In genomic region chr1:191215776-191216661, GRCm38 (mm10) we compare ENCODE assay signal across 11 mouse cellular contexts. TPM values are rescaled to one million over a fixed set of nuclear protein-coding genes. Genes with fewer than 3 reads are reported as not detected.
DNase-seq lines count a peak whose midpoint lies in the region; ATAC-seq and TF ChIP-seq lines count a peak whose summit lies in the region.
"Had no signal": no experiment of that assay in that cellular context is flagged by ENCODE, and none has a peak within 500 bp of the region (broad histone marks: within the 10 kb centered on the region; RNA-seq: fewer than 3 reads in every experiment).

No protein-coding gene starts in this region.

- TF ChIP-seq EP300 in heart, postnatal 0 days (IDR thresholded peaks at IDR 0.05; ENCODE audit: low read depth): no peak

- H3K4me2 ChIP-seq in heart, postnatal 0 days (ENCODE audit: low read depth, low read length): peak overlapping the region; percentile 43

- H3K9ac ChIP-seq in heart, postnatal 0 days (replicated peaks; ENCODE audit: low read depth, low read length): no peak overlapping the region

- no peak for TF ChIP-seq CTCF in heart, postnatal 0 days (IDR thresholded peaks at IDR 0.05; ENCODE audit: low read depth)

- 23% methylated on average over 19 of the region's 19 CpGs for WGBS in heart, postnatal 0 days
- WGBS in embryonic facial prominence, embryonic 10.5 days: 35% methylated on average over 19 of the region's 19 CpGs

- no peak overlapping the region for H3K27ac ChIP-seq in heart, postnatal 0 days (ENCODE audit: low read depth)
- H3K27ac ChIP-seq in embryonic facial prominence, embryonic 10.5 days (replicated peaks): no peak overlapping the region; the same call in 1 of the 2 replicates

- peak overlapping the region; percentile 18; the same call in 1 of the 2 replicates for H3K4me3 ChIP-seq in heart, postnatal 0 days (ENCODE audit: low read depth, low read length)
- H3K4me3 ChIP-seq in embryonic facial prominence, embryonic 10.5 days: peak overlapping the region; percentile 31; the same call in 1 of the 2 replicates
- peak overlapping the region; percentile 28 for H3K4me3 ChIP-seq in megakaryocyte, embryonic 14.5 days (replicated peaks)

- DNase-seq in heart, postnatal 0 days (ENCODE audit: low spot score): no peak
- no peak for DNase-seq in heart, postnatal 4 days
- peak; percentile 84 for DNase-seq in Muller cell, postnatal 12 days (ENCODE audit: inconsistent ontology term)
- peak; percentile 21 for DNase-seq in embryonic facial prominence, embryonic 10.5 days (ENCODE audit: low spot score)
- DNase-seq in right cerebral cortex, postnatal 25 days: no peak
- DNase-seq in cerebellum, postnatal 25 days: no peak
- DNase-seq in thymus, postnatal 0 days (ENCODE audit: low spot score): no peak
- DNase-seq: cerebellum, adult 11-12 months; spleen, adult 18-20 months had no signal

- no peaks in the 10 kb centered on the region for H3K9me3 ChIP-seq in heart, postnatal 0 days (replicated peaks; ENCODE audit: control insufficient read depth, low read length)
- no peaks in the 10 kb centered on the region for H3K9me3 ChIP-seq in embryonic facial prominence, embryonic 10.5 days
- 0 out of 2 replicates have a peak, but pooled peaks cover 3% of the 10 kb centered on the region for H3K9me3 ChIP-seq in megakaryocyte, embryonic 14.5 days

- peak; percentile 39; the same call in 1 of the 2 replicates for ATAC-seq in heart, postnatal 0 days (ENCODE audit: insufficient read depth, low read depth)

- no peaks in the 10 kb centered on the region for H3K36me3 ChIP-seq in heart, postnatal 0 days (replicated peaks; ENCODE audit: control insufficient read depth, insufficient read depth, low read length)
- H3K36me3 ChIP-seq in embryonic facial prominence, embryonic 10.5 days (replicated peaks): no peaks in the 10 kb centered on the region
- no peaks in the 10 kb centered on the region for H3K36me3 ChIP-seq in megakaryocyte, embryonic 14.5 days (replicated peaks; ENCODE audit: low read length)

- peaks cover 4% of the 10 kb centered on the region; the same call in 1 of the 2 replicates for H3K27me3 ChIP-seq in heart, postnatal 0 days (ENCODE audit: control insufficient read depth, insufficient read depth, low read length)
- H3K27me3 ChIP-seq in embryonic facial prominence, embryonic 10.5 days (replicated peaks; ENCODE audit: low read depth, poor library complexity, severe bottlenecking): 0 out of 2 replicates have a peak, but pooled peaks cover 11% of the 10 kb centered on the region
- H3K27me3 ChIP-seq in megakaryocyte, embryonic 14.5 days (replicated peaks): peaks cover 49% of the 10 kb centered on the region

- H3K4me1 ChIP-seq in heart, postnatal 0 days (ENCODE audit: control insufficient read depth, insufficient read depth): peaks cover 9% of the 10 kb centered on the region; the same call in 1 of the 2 replicates
- H3K4me1 ChIP-seq in embryonic facial prominence, embryonic 10.5 days: peaks cover 13% of the 10 kb centered on the region
- H3K4me1 ChIP-seq in megakaryocyte, embryonic 14.5 days: peaks cover 24% of the 10 kb centered on the region

RNA-seq across cellular contexts. Expression of gene Atf3, which starts 1.8 kb away (rescaled TPM):
- total RNA-seq in heart, postnatal 0 days (2014; rRNA removed; ENCODE audit: low replicate concordance): 44.1 and 54.0 TPM in 2 replicates
- polyA plus RNA-seq in heart, postnatal 0 days (2015; fragmentation: Nextera tagmentation; extraction: Ambion mirVana): 5.5 and 13.9 TPM in 2 replicates
- 10 to 100 TPM; 15.9 to 22.2 TPM for total RNA-seq in heart, postnatal 4 days (2021)
- polyA plus RNA-seq in embryonic facial prominence, embryonic 10.5 days (2016; fragmentation: Nextera tagmentation; extraction: Ambion mirVana): 1.5 and 2.1 TPM in 2 replicates
- polyA plus RNA-seq in megakaryocyte, embryonic 14.5 days (2012; ENCODE audit: insufficient read depth, low replicate concordance): 3.4 and 9.5 TPM in 2 replicates
- polyA plus RNA-seq in thymus, postnatal 0 days (2015; fragmentation: Nextera tagmentation; extraction: Ambion mirVana): 1.4 and 2.1 TPM in 2 replicates

RNA-seq across cellular contexts. Expression of gene Fam71a, which starts 51.4 kb away (rescaled TPM):
- total RNA-seq in heart, postnatal 0 days (2014; rRNA removed; ENCODE audit: low replicate concordance): not detected in 2 replicates
- polyA plus RNA-seq in heart, postnatal 0 days (2015; fragmentation: Nextera tagmentation; extraction: Ambion mirVana): not detected in 2 replicates
- not detected for total RNA-seq in heart, postnatal 4 days (2021)
- polyA plus RNA-seq in embryonic facial prominence, embryonic 10.5 days (2016; fragmentation: Nextera tagmentation; extraction: Ambion mirVana): not detected in 2 replicates
- polyA plus RNA-seq in megakaryocyte, embryonic 14.5 days (2012; ENCODE audit: insufficient read depth, low replicate concordance): not detected in 2 replicates
- not detected in 2 replicates for polyA plus RNA-seq in thymus, postnatal 0 days (2015; fragmentation: Nextera tagmentation; extraction: Ambion mirVana)
- total RNA-seq: ES-E14 had no signal

Comparison
In these comparisons a context has a peak if more than half of its experiments do, and no peak if none do; other contexts are left out.
1. DNase-seq: peak in Muller cell, postnatal 12 days (single experiment) and embryonic facial prominence, embryonic 10.5 days (single experiment); none in heart, postnatal 0 days (single experiment), heart, postnatal 4 days (single experiment), right cerebral cortex, postnatal 25 days (single experiment), cerebellum, postnatal 25 days (0 of 2) and thymus, postnatal 0 days (single experiment).
2. Peak in every context shown above with its lines, with median percentiles within 50 percentile points of each other: H3K4me3 ChIP-seq.